Mouse (Mus musculus) hindbrain, embryonic 16.5 days (tissue): Measurements from ENCODE around the gene Chd2. TPM values are rescaled to one million over a fixed set of nuclear protein-coding genes. Genes with fewer than 3 reads are reported as not detected.

Source experiments
- ATAC-seq: fragments of 200-750 bp; cut with Nextera tagmentation; 2 replicates; pipeline ENCODE4 v1.8.0; 2017; ENCODE audit warnings: moderate TSS enrichment, moderate library complexity
- H3K27ac ChIP-seq: fragments of 300-500 bp; sonication (generic); 2 replicates; pipeline ENCODE4 v1.5.1; 2014; ENCODE audit warnings: low read depth, mild to moderate bottlenecking, control low read depth, low read length, moderate library complexity
- H3K27me3 ChIP-seq: fragments of 300-500 bp; sonication (generic); replicated peaks from 2 replicates; pipeline ENCODE4 v1.6.1; 2014; ENCODE audit warnings: low read length; ENCODE audit not compliant: control insufficient read depth, insufficient read depth
- H3K36me3 ChIP-seq: fragments of 300-500 bp; sonication (generic); 2 replicates; pipeline ENCODE4 v1.6.1; 2014; ENCODE audit warnings: mild to moderate bottlenecking, low read length, moderate library complexity, mixed read lengths; ENCODE audit not compliant: control insufficient read depth, insufficient read depth
- H3K4me1 ChIP-seq: fragments of 300-500 bp; sonication (generic); 2 replicates; pipeline ENCODE4 v1.6.1; 2014; ENCODE audit warnings: low read depth, low read length; ENCODE audit not compliant: control insufficient read depth, insufficient read depth
- H3K4me2 ChIP-seq: fragments of 300-500 bp; sonication (generic); 2 replicates; pipeline ENCODE4 v1.6.1; 2014; ENCODE audit warnings: mild to moderate bottlenecking, low read length, control low read depth, moderate library complexity
- H3K4me3 ChIP-seq: fragments of 300-500 bp; sonication (generic); 2 replicates; pipeline ENCODE4 v1.5.1; 2014; ENCODE audit warnings: mild to moderate bottlenecking, low read length, control low read depth, moderate library complexity
- H3K9ac ChIP-seq: fragments of 300-500 bp; sonication (generic); 2 replicates; pipeline ENCODE4 v1.6.1; 2014; ENCODE audit warnings: low read depth, mild to moderate bottlenecking, control low read depth, low read length, moderate library complexity
- H3K9me3 ChIP-seq: fragments of 300-500 bp; sonication (generic); 2 replicates; pipeline ENCODE4 v1.6.1; 2014; ENCODE audit warnings: mild to moderate bottlenecking, low read length, moderate library complexity; ENCODE audit not compliant: control insufficient read depth
- WGBS: fragments of 180-500 bp; shearing (Covaris S2); extraction: QIAGEN DNeasy Blood & Tissue Kit; methylation state at CpG from one replicate; pipeline ENCODE4 v1.1.7; 2014; 5-methylcytosine and 5-hydroxymethylcytosine counted together
- polyA plus RNA-seq: library from polyadenylated mRNA; unstranded; fragments of >200 nt; fragmentation: Nextera tagmentation; extraction: Ambion mirVana; gene quantifications from 2 replicates; pipeline ENCODE4 v1.2.1, GENCODE M21; 2015

Chd2 gene
- polyA plus RNA-seq, 1 experiment from 2014 or later, result 35.3 TPM

- Histone ChIP-seq H3K9ac (no peak overlapping the region), H3K27me3 (no peaks in the 10 kb centered on the region), H3K9me3 (no peaks in the 10 kb centered on the region), H3K36me3 (no peaks in the 10 kb centered on the region), H3K4me2 (no peak overlapping the region), H3K4me3 (no peak overlapping the region), H3K27ac (no peak overlapping the region), H3K4me1 (no peaks in the 10 kb centered on the region)
- no peak for ATAC-seq
- 56% methylated on average over 4 of the region's 4 CpGs for WGBS
Observed at GRCm38 (mm10) chr7:73567754-73568161, 26.1 kb upstream of the Chd2 start.

GRCm38 (mm10) chr7:73564131-73564530 is 22.5 kb upstream of the Chd2 start:
- 93% methylated on average over 6 of the region's 6 CpGs for WGBS
- no peaks in the 10 kb centered on the region for H3K27me3 ChIP-seq
- peaks cover 7% of the 10 kb centered on the region for H3K4me1 ChIP-seq
- H3K4me2 ChIP-seq, result no peak overlapping the region
- no peak overlapping the region for H3K9ac ChIP-seq
- no peak overlapping the region for H3K27ac ChIP-seq
- H3K36me3 ChIP-seq, result no peaks in the 10 kb centered on the region
- no peaks in the 10 kb centered on the region for H3K9me3 ChIP-seq
- no peak overlapping the region for H3K4me3 ChIP-seq
- no peak for ATAC-seq

GRCm38 (mm10) chr7:73561492-73562055 is 19.9 kb upstream of the Chd2 start:
- no peaks in the 10 kb centered on the region for H3K36me3 ChIP-seq
- no peaks in the 10 kb centered on the region for H3K9me3 ChIP-seq
- peaks cover 7% of the 10 kb centered on the region for H3K4me1 ChIP-seq
- ATAC-seq, result no peak
- no peaks in the 10 kb centered on the region for H3K27me3 ChIP-seq
- H3K4me3 ChIP-seq, result no peak overlapping the region
- H3K9ac ChIP-seq, result no peak overlapping the region; the same call in 1 of the 2 replicates
- no peak overlapping the region for H3K27ac ChIP-seq
- WGBS, result 19% methylated on average over 10 of the region's 10 CpGs
- no peak overlapping the region for H3K4me2 ChIP-seq

GRCm38 (mm10) chr7:73560811-73561210 is 19.2 kb upstream of the Chd2 start:
- Histone ChIP-seq H3K4me2 (no peak overlapping the region), H3K27ac (no peak overlapping the region), H3K4me3 (no peak overlapping the region), H3K9me3 (no peaks in the 10 kb centered on the region), H3K27me3 (no peaks in the 10 kb centered on the region), H3K9ac (no peak overlapping the region), H3K4me1 (peaks cover 7% of the 10 kb centered on the region), H3K36me3 (no peaks in the 10 kb centered on the region)
- ATAC-seq, result no peak
- 91% methylated on average over 6 of the region's 6 CpGs for WGBS

- Histone ChIP-seq H3K4me3 (no peak overlapping the region), H3K9me3 (no peaks in the 10 kb centered on the region), H3K4me1 (peaks cover 7% of the 10 kb centered on the region), H3K27me3 (no peaks in the 10 kb centered on the region), H3K4me2 (peak overlapping the region; percentile 72), H3K27ac (peak overlapping the region; percentile 88), H3K36me3 (no peaks in the 10 kb centered on the region), H3K9ac (no peak overlapping the region)
- WGBS, result 91% methylated on average over 6 of the region's 6 CpGs
- no peak for ATAC-seq
Observed at GRCm38 (mm10) chr7:73559853-73560190, 18.2 kb upstream of the Chd2 start.

GRCm38 (mm10) chr7:73559170-73559852 is 17.7 kb upstream of the Chd2 start:
- WGBS, result 32% methylated on average over 8 of the region's 8 CpGs
- Histone ChIP-seq H3K27ac (peak overlapping the region; percentile 88), H3K4me3 (peak overlapping the region; percentile 87), H3K4me1 (peaks cover 7% of the 10 kb centered on the region), H3K36me3 (no peaks in the 10 kb centered on the region), H3K27me3 (no peaks in the 10 kb centered on the region), H3K9me3 (no peaks in the 10 kb centered on the region), H3K4me2 (peak overlapping the region; percentile 72), H3K9ac (peak overlapping the region; percentile 65)
- no peak for ATAC-seq

GRCm38 (mm10) chr7:73558293-73559169 is 16.9 kb upstream of the Chd2 start:
- Histone ChIP-seq H3K27ac (peak overlapping the region; percentile 100), H3K4me2 (peak overlapping the region; percentile 72), H3K27me3 (no peaks in the 10 kb centered on the region), H3K4me1 (peaks cover 7% of the 10 kb centered on the region), H3K4me3 (peak overlapping the region; percentile 87), H3K36me3 (no peaks in the 10 kb centered on the region), H3K9me3 (no peaks in the 10 kb centered on the region), H3K9ac (peak overlapping the region; percentile 100)
- WGBS, result under 1% methylated on average over 50 of the region's 60 CpGs
- ATAC-seq, result peak; percentile 100

GRCm38 (mm10) chr7:73557671-73558265 is 16.1 kb upstream of the Chd2 start:
- Histone ChIP-seq H3K4me3 (peak overlapping the region; percentile 87), H3K4me1 (peaks cover 9% of the 10 kb centered on the region), H3K9ac (peak overlapping the region; percentile 100), H3K4me2 (no peak overlapping the region), H3K9me3 (no peaks in the 10 kb centered on the region), H3K27ac (peak overlapping the region; percentile 100), H3K36me3 (no peaks in the 10 kb centered on the region), H3K27me3 (no peaks in the 10 kb centered on the region)
- no peak for ATAC-seq
- under 1% methylated on average over 39 of the region's 80 CpGs for WGBS
